Mouse (Mus musculus): Measurements from ENCODE around the gene Map7d1. TPM values are rescaled to one million over a fixed set of nuclear protein-coding genes. Genes with fewer than 3 reads are reported as not detected.

The Map7d1 gene
- polyA plus RNA-seq, 2 experiments from 2014 or later: 6.7 to 7.4 TPM

- ATAC-seq: peak; percentile 2
Observed at GRCm38 (mm10) chr4:126201514-126202302, 54.4 kb downstream of the Map7d1 start.

DNA sequence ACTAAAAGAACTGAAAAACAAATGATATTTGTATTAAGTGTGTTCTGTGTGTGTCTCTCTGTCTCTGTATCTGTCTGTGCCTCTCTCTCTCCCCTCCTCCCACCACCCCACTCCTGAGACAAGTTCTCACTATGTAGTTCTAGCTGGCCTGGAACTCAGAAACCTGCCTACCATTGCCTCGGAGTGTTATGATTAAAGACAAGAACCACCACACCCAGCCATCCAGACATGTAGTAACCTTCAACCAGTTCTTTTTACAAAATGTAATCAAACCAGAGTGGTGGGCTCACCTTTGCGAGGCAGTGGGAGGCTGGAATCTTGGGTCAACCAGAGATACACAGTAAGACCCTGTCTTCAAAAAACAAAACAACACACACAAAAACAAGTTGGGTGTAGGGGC, 55.5 kb downstream of the Map7d1 start:
- no peak for ATAC-seq

DNA sequence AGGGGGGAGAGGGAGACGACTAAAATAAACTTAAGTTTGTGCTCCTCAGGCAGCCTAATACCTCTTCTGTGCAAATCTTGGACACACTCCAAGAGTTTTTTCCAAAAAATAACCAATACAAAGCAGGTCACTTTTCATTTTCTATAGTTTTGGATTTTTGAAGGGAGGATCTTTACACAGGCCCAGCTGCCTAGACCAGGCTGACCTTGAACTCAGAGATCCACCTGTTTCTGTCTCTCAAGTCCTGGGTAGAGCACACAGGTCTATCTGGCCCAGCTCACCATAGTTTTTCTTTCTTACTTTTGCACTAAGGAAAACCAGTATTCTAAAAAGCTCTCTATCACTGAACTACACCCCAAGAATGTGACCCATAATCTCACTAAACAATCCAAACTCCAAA, 56.1 kb downstream of the Map7d1 start:
- ATAC-seq: no peak

GRCm38 (mm10) chr4:126199556-126199955, 56.6 kb downstream of the Map7d1 start:
- ATAC-seq: no peak

DNA sequence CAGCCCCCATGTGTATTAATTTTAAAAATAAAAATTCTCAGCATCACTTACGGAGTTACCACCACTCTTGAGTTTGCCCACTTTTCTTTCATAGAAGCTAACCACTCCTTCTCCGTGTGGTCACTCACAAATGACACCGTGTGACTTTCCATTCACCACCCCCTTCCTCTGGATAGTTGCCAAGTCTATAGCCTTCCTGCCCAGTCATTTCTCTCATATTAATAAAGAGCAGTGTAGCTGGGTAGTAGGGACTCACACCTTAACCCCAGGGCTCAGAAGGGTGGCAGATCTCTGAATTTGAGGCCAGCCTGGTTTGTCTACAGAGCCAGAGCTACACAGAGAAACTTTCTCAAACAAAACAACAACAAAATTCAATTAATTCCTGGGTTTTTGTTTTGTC, 58.7 kb downstream of the Map7d1 start:
- ATAC-seq: no peak

GRCm38 (mm10) chr4:126194916-126195315, 61.2 kb downstream of the Map7d1 start:
- ATAC-seq: no peak

DNA sequence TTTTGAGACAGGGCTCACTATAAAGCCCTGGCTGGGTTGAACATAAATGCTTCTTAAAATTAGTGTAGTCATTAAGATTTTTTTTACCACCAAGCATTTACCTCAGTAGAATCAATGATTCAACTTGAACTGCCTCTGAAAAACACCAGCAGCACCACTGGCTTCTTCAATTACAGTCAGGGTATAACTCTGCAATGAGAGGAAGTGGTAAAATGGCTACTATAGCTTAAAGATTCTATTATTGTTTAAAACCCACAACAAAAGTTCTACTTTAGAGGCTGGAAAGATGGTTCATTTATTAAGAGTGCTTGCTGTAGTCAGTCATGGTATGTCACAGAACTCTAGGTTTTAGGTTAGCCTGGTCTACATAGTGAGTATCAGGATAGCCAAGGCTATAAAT, 61.9 kb downstream of the Map7d1 start:
- ATAC-seq: peak; percentile 71

DNA sequence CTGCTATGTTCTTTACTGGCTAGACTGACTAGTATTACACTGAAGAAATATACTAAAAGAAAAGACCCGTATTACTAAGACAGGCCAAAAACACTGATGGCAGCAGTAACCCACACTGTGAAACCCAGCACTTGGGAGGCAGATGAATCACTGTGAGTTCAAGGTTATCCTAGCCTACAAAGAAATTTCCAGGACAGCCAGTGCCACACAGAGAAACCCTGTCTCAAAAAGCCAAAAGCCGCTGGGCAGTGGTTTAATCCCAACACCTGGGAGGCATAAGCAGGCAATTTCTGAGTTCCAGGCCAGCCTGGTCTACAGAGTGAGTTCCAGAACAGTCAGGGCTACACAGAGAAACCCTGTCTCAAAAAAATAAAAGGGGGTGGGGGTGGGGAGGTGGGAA, 65.5 kb downstream of the Map7d1 start:
- no peak for ATAC-seq

GRCm38 (mm10) chr4:126187096-126187495, 69.0 kb downstream of the Map7d1 start:
- ATAC-seq: no peak

- ATAC-seq: no peak
Observed at GRCm38 (mm10) chr4:126183034-126183433, 73.1 kb downstream of the Map7d1 start.

Other genes with a start within 250 kb of the Map7d1 start
- under 1 TPM; 0.24 to 0.38 TPM for gene Csf3r, start 231.8 kb downstream of the Map7d1 start, polyA plus RNA-seq (2017; shearing (Covaris generic))
- 10 to 100 TPM; 63.7 to 77.4 TPM for gene Mrps15, start 209.4 kb downstream of the Map7d1 start, polyA plus RNA-seq (2017; shearing (Covaris generic))
- gene Oscp1, start 197.8 kb downstream of the Map7d1 start, polyA plus RNA-seq (2017; shearing (Covaris generic)): under 1 TPM; 0.47 to 0.69 TPM
- gene Lsm10, start 159.7 kb downstream of the Map7d1 start, polyA plus RNA-seq (2017; shearing (Covaris generic)): 10 to 100 TPM; 67.3 to 70.5 TPM
- gene Stk40, start 152.4 kb downstream of the Map7d1 start, polyA plus RNA-seq (2017; shearing (Covaris generic)): 10 to 100 TPM; 15.5 to 20.4 TPM
- 10 to 100 TPM; 18.8 to 19.0 TPM for gene Eva1b, start 108.6 kb downstream of the Map7d1 start, polyA plus RNA-seq (2017; shearing (Covaris generic))
- gene Sh3d21, start 92.9 kb downstream of the Map7d1 start, polyA plus RNA-seq (2017; shearing (Covaris generic)): under 1 TPM in 1 of 2 experiments, not detected in 1; 0.92 TPM
- gene Thrap3, start 53.6 kb downstream of the Map7d1 start, polyA plus RNA-seq (2017; shearing (Covaris generic)): 100 to 1,000 TPM; 205 to 236 TPM
- 10 to 100 TPM; 57.1 to 80.8 TPM for gene Trappc3, start 6.0 kb upstream of the Map7d1 start, polyA plus RNA-seq (2017; shearing (Covaris generic))
- not detected for gene Col8a2, start 30.4 kb upstream of the Map7d1 start, polyA plus RNA-seq (2017; shearing (Covaris generic))
- gene Adprhl2, start 65.4 kb upstream of the Map7d1 start, polyA plus RNA-seq (2017; shearing (Covaris generic)): 10 to 100 TPM; 12.4 to 26.1 TPM
- gene Tekt2, start 69.3 kb upstream of the Map7d1 start, polyA plus RNA-seq (2017; shearing (Covaris generic)): under 1 TPM in 1 of 2 experiments, not detected in 1; 0.33 TPM
- gene Ago3, start 173.2 kb upstream of the Map7d1 start, polyA plus RNA-seq (2017; shearing (Covaris generic)): 10 to 100 TPM; 14.9 to 21.0 TPM
- 1 to 10 TPM; 6.7 to 7.8 TPM for gene Ago1, start 212.2 kb upstream of the Map7d1 start, polyA plus RNA-seq (2017; shearing (Covaris generic))

All from activated CD4-positive, CD25-positive, alpha-beta regulatory T cell, adult 4 months (primary cell).